Mouse (Mus musculus): ENCODE data around the gene AU015836. TPM values are rescaled to one million over a fixed set of nuclear protein-coding genes. Genes with fewer than 3 reads are reported as not detected.

AU015836 gene
- polyA plus RNA-seq, 1 experiment from 2014 or later, result 0.28 TPM

DNA sequence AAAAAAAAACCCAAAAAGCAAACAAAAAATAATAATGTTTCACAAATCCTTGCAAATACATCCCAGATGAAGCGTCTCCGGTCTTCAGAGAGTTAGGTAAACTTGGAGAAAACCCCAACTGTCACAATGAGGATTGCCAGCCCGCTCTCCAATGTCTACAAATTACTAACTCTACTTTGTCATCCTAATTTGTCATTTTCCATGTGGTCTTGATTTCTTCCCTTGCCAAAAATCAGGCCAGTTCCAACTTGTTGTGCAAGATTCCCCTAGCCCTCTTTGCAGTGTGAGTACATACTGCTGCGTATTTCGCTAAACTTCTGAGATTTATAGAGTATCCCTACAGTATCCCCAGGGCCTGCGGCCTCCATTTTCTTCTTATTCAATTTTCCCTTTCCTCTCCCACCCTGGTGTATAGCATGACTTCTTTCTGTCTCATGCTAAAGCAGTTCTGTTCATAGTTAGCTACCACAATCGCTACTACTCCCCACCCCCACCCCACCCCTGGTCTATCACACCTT lies 43.3 kb downstream of the AU015836 start:
- no peak overlapping the region for H3K4me3 ChIP-seq (replicated peaks)
- no peaks in the 10 kb centered on the region for H3K9me3 ChIP-seq (replicated peaks)
- H3K4me1 ChIP-seq (replicated peaks), result peaks cover 35% of the 10 kb centered on the region
- peaks cover 16% of the 10 kb centered on the region for H3K27me3 ChIP-seq
- 77% methylated on average over 7 of the region's 7 CpGs for WGBS (ENCODE audit: insufficient replicate concordance)
- ATAC-seq (ENCODE audit: low read depth) (no peak), DNase-seq (no peak)
- no peaks in the 10 kb centered on the region for H3K36me3 ChIP-seq
- no peak overlapping the region for H3K9ac ChIP-seq
- no peak overlapping the region for H3K27ac ChIP-seq
- H3K4me2 ChIP-seq, result no peak overlapping the region

DNA sequence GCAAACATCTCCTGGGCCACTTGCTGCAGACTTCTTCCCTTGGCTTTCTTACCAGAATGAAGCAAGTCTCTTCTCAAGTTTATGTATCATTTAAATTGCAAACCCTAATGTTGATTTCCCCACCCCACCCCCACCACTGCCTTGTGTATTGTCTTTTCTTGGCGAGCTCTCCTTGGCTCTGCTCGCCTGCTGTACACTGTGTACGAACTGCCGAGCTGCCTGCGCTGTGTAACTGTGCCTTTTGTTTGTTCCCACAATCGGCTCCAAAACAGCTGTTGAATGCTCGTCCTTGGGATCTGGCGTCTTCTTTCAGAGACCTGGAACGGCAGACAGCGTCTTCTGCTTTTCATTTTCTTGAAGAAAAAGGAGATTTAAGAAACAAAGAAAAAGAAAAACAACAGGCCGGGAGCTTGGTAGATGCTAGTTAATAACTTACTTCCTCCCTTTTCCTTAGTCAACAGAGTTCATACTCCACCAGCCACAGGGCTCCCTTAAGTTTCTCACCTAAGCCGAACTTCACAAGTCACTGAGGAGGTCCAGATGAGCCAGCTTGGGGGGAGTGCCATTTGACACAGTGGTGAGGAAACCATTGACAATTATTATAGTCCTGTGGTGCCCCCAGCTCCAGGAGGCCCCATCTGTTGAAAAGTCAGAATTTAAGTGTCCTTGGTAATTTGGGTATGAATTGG lies 44.2 kb downstream of the AU015836 start:
- H3K36me3 ChIP-seq, result no peaks in the 10 kb centered on the region
- ATAC-seq (ENCODE audit: low read depth), result no peak
- WGBS (ENCODE audit: insufficient replicate concordance), result 46% methylated on average over 12 of the region's 12 CpGs
- no peaks in the 10 kb centered on the region for H3K9me3 ChIP-seq (replicated peaks)
- H3K4me3 ChIP-seq (replicated peaks), result no peak overlapping the region
- no peak overlapping the region for H3K27ac ChIP-seq
- no peak overlapping the region for H3K9ac ChIP-seq
- no peak for DNase-seq
- no peak overlapping the region for H3K4me2 ChIP-seq
- H3K27me3 ChIP-seq, result peaks cover 14% of the 10 kb centered on the region
- H3K4me1 ChIP-seq (replicated peaks), result peaks cover 26% of the 10 kb centered on the region

DNA sequence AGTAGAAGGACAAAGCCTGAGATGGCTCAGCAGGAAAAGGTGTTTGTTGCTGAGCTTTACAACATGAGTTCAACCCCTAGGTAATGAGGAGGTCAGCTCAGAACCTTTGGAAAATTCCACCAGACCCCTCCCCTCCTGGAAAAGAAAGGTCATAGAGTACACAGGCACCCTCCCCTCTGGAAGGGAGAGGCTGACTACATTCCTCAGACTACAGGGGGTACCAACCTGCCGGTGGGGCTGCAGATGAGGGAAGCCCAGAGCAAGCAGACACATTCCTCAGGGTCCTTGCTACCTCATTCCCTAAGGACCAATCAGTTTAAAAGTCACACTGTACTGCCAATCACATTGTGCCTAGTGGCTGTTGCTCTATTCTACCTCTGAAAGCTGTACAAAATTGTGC lies 48.4 kb downstream of the AU015836 start:
- no peaks in the 10 kb centered on the region for H3K36me3 ChIP-seq
- H3K9me3 ChIP-seq (replicated peaks), result no peaks in the 10 kb centered on the region
- H3K4me1 ChIP-seq (replicated peaks), result no peaks in the 10 kb centered on the region
- no peak overlapping the region for H3K4me3 ChIP-seq (replicated peaks)
- DNase-seq (no peak), ATAC-seq (ENCODE audit: low read depth) (no peak)
- no peak overlapping the region for H3K4me2 ChIP-seq
- no peak overlapping the region for H3K9ac ChIP-seq
- no peak overlapping the region for H3K27ac ChIP-seq
- H3K27me3 ChIP-seq, result peaks cover 15% of the 10 kb centered on the region
- WGBS (ENCODE audit: insufficient replicate concordance), result 30% methylated on average over 1 of the region's 1 CpGs

DNA sequence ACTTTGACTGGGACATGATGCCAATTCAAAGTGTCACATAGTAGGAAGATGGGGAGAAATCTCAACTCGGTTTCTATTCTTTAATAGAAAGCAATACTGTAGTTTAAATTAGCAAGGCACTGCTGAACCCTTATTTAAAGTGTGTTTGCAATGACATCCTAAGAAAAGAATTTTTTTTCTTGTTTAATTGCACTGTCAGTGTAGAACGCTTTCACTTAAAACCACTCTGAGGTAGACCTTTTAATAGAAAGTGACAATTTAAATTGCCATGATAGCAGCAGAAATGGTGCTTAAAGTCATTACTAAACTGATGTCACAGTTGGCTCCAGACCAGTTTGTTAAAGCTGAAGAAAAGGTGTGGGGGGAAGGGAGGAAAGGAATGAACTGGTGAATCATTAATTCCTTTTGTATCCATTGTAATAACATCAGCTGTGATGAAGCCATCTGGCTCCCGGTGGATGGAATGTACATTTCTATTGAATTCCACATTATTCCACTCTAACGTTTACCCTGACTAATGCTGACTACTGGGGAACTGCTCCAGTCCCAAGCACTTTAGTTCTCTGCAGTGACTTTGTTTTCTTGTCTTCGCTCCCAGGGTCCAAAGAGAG lies 53.9 kb downstream of the AU015836 start:
- Histone ChIP-seq H3K36me3 (no peaks in the 10 kb centered on the region), H3K9ac (no peak overlapping the region), H3K4me2 (no peak overlapping the region), H3K4me1 (replicated peaks) (no peaks in the 10 kb centered on the region), H3K27me3 (0 out of 2 replicates have a peak, but pooled peaks cover 8% of the 10 kb centered on the region), H3K27ac (no peak overlapping the region), H3K4me3 (replicated peaks) (no peak overlapping the region), H3K9me3 (replicated peaks) (no peaks in the 10 kb centered on the region)
- WGBS (ENCODE audit: insufficient replicate concordance), result 63% methylated on average over 5 of the region's 5 CpGs
- no peak for DNase-seq
- no peak for ATAC-seq (ENCODE audit: low read depth)

Other genes starting within 250 kb of the AU015836 start
- 39.3 and 43.2 TPM in 2 replicates for gene Pdk3, start 136.5 kb upstream of the AU015836 start, polyA plus RNA-seq (2015; fragmentation: Nextera tagmentation; extraction: Ambion mirVana)
- gene Zfx, start 155.0 kb downstream of the AU015836 start, polyA plus RNA-seq (2015; fragmentation: Nextera tagmentation; extraction: Ambion mirVana), result 12.8 and 14.7 TPM in 2 replicates
- gene Eif2s3x, start 244.2 kb downstream of the AU015836 start, polyA plus RNA-seq (2015; fragmentation: Nextera tagmentation; extraction: Ambion mirVana), result 52.6 and 71.1 TPM in 2 replicates